Mouse (Mus musculus) lung, embryonic 14.5 days (tissue): ENCODE data around the gene Xaf1. TPM values are rescaled to one million over a fixed set of nuclear protein-coding genes. Genes with fewer than 3 reads are reported as not detected.
A peak's percentile ranks its signal among the peaks of the same experiment; 100 is the strongest.

Experiments used
- ATAC-seq: fragments of 200-750 bp; cut with Nextera tagmentation; 2 replicates; pipeline ENCODE4 v1.8.0; 2017; ENCODE audit warnings: mild to moderate bottlenecking, moderate TSS enrichment, moderate library complexity; ENCODE audit not compliant: insufficient read depth
- DNase-seq: peaks from one replicate; pipeline ENCODE4 v3.0.0-alpha.2; 2015
- H3K27ac ChIP-seq: fragments of 300-500 bp; sonication (generic); 2 replicates; pipeline ENCODE4 v1.5.1; 2014; ENCODE audit warnings: low read depth, mild to moderate bottlenecking, moderate library complexity
- H3K27me3 ChIP-seq: fragments of 300-500 bp; sonication (generic); 2 replicates; pipeline ENCODE4 v1.6.1; 2014; ENCODE audit warnings: low read length, control low read depth; ENCODE audit not compliant: insufficient read depth
- H3K36me3 ChIP-seq: fragments of 300-500 bp; sonication (generic); 2 replicates; pipeline ENCODE4 v1.6.1; 2014; ENCODE audit warnings: control low read depth; ENCODE audit not compliant: insufficient read depth
- H3K4me1 ChIP-seq: fragments of 300-500 bp; sonication (generic); 2 replicates; pipeline ENCODE4 v1.6.1; 2014; ENCODE audit warnings: antibody characterized with exemption, control low read depth; ENCODE audit not compliant: insufficient read depth
- H3K4me2 ChIP-seq: fragments of 300-500 bp; sonication (generic); 2 replicates; pipeline ENCODE4 v1.6.1; 2014; ENCODE audit warnings: mild to moderate bottlenecking
- H3K4me3 ChIP-seq: fragments of 300-500 bp; sonication (generic); 2 replicates; pipeline ENCODE4 v1.5.1; 2014; ENCODE audit warnings: low read depth, low read length
- H3K9ac ChIP-seq: fragments of 300-500 bp; sonication (generic); 2 replicates; pipeline ENCODE4 v1.6.1; 2014
- H3K9me3 ChIP-seq: fragments of 300-500 bp; sonication (generic); 2 replicates; pipeline ENCODE4 v1.6.1; 2016; ENCODE audit warnings: low read depth, low read length, control low read depth
- CTCF ChIP-seq: IDR thresholded peaks from 2 replicates; pipeline ENCODE4 v1.5.1; 2016; ENCODE audit warnings: antibody characterized with exemption, low read depth
- WGBS: fragments of 180-500 bp; shearing (Covaris S2); extraction: QIAGEN DNeasy Blood & Tissue Kit; methylation state at CpG from one replicate; pipeline ENCODE4 v1.1.7; 2014; 5-methylcytosine and 5-hydroxymethylcytosine counted together
- polyA plus RNA-seq: library from polyadenylated mRNA; unstranded; fragments of >200 nt; fragmentation: Nextera tagmentation; extraction: Ambion mirVana; gene quantifications from 2 replicates; pipeline ENCODE4 v1.2.1, GENCODE M21; 2014

Xaf1 gene
- polyA plus RNA-seq, 1 experiment from 2014 or later = 2.8 TPM

DNA sequence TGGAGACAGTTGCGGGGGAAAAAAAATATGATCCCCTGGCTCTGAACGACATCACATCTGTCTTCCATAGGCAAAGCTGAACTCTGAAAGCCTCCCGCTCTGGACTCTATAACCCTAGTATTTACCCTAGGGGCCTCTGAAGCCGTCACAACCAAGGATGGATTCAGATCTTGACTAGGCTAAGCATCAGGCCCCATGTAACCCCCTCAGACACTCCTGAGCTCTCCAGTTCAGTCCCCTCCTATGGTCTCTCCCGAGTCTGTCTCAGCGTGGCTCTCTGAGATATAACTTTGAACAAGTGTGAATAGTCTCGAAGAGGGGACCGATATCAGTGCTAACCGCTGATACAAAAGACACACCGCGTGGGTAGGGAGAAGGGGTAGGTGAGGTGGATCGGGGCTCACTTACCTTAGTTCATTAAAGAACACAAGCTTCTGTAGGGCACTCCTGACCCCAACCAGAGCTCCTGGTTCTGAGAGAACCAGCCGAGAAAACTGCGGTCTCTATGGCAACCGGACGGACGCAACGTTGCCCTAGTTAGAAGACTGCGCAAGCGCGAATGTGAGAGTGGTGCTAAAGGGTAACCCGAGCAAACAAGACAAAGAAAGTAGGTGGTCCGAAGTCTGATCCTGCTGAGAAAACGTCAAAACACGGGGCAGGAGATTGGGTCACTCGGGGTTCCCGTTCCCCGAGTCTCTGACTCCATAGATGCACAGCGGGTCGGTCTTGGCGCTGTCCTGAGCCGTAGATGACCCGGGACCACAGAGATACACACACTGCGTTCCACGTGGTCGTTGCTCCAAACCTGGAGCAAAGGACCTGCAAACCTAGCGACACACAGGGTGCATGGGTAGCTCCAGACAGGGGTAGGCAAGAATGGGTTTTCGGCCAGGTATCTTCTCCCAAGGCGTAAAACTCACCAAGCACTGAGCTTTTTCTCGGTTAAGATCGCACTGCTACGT, 60.2 kb downstream of the Xaf1 start:
- Histone ChIP-seq H3K4me3 (peak overlapping the region; percentile 38), H3K27ac (peak overlapping the region; percentile 3; the same call in 1 of the 2 replicates), H3K4me1 (peaks cover 16% of the 10 kb centered on the region), H3K9me3 (no peaks in the 10 kb centered on the region), H3K27me3 (no peaks in the 10 kb centered on the region), H3K36me3 (no peaks in the 10 kb centered on the region), H3K9ac (peak overlapping the region; percentile 53), H3K4me2 (peak overlapping the region; percentile 74)
- TF ChIP-seq CTCF = no peak
- peak; percentile 95 for DNase-seq
- ATAC-seq = peak; percentile 86
- 7% methylated on average over 42 of the region's 42 CpGs for WGBS

DNA sequence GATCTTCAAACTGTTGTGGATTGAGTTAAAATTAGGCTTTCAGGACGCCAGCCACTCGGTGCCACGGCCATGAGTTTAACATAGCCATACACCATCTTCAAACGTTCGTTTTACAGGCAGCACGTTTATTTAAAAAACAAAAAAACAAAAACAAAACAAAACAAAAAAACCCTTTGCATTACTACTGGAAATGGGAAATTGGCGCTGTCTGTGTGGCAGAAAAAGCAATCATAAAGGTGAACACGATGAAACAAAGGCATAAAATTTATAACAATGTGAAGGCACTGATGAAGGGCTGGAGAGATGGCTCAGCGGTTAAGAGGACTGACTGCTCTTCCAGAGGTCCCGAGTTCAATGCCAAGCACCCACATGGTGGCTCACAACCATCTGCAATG, 60.9 kb downstream of the Xaf1 start, which contains the start of gene Tekt1:
Tekt1 (minus strand) TSS at position 96 of the 395 bp plus-strand sequence.
- Histone ChIP-seq H3K4me2 (peak within 1 kb of the TSS; percentile 74), H3K9me3 (no peaks in the 10 kb centered on the region), H3K27me3 (no peaks in the 10 kb centered on the region), H3K36me3 (no peaks in the 10 kb centered on the region), H3K4me1 (peaks cover 16% of the 10 kb centered on the region), H3K4me3 (peak within 1 kb of the TSS; percentile 38), H3K9ac (peak within 1 kb of the TSS; percentile 53), H3K27ac (peak within 1 kb of the TSS; percentile 3; the same call in 1 of the 2 replicates)
- DNase-seq (no peak), ATAC-seq (no peak)
- TF ChIP-seq CTCF = no peak
- 33% methylated on average over 10 of the region's 10 CpGs for WGBS

Other genes starting within 250 kb of the Xaf1 start
- gene Pitpnm3, start 165.9 kb upstream of the Xaf1 start, polyA plus RNA-seq = 0.89 and 1.0 TPM in 2 replicates
- gene Gm43951, start 94.8 kb upstream of the Xaf1 start, polyA plus RNA-seq = not detected in 2 replicates
- 14.3 and 18.3 TPM in 2 replicates for gene 4933427D14Rik, start 94.2 kb upstream of the Xaf1 start, polyA plus RNA-seq
- 182 and 190 TPM in 2 replicates for gene Txndc17, start 94.1 kb upstream of the Xaf1 start, polyA plus RNA-seq
- gene Med31, start 86.0 kb upstream of the Xaf1 start, polyA plus RNA-seq = 38.9 and 40.6 TPM in 2 replicates
- gene Slc13a5, start 34.4 kb upstream of the Xaf1 start, polyA plus RNA-seq = not detected in 2 replicates
- gene Fbxo39, start 12.8 kb downstream of the Xaf1 start, polyA plus RNA-seq = not detected in 2 replicates
- gene Tekt1, start 60.8 kb downstream of the Xaf1 start, polyA plus RNA-seq = 6.1 and 6.5 TPM in 2 replicates
- gene Smtnl2, start 110.1 kb downstream of the Xaf1 start, polyA plus RNA-seq = 107 and 122 TPM in 2 replicates
- gene Ggt6, start 133.9 kb downstream of the Xaf1 start, polyA plus RNA-seq = not detected in 2 replicates
- 157 and 161 TPM in 2 replicates for gene Mybbp1a, start 139.7 kb downstream of the Xaf1 start, polyA plus RNA-seq
- gene Spns2, start 188.3 kb downstream of the Xaf1 start, polyA plus RNA-seq = 7.5 and 8.5 TPM in 2 replicates
- 0.09 TPM in 1 of 2 replicates, not detected in the other for gene Spns3, start 248.9 kb downstream of the Xaf1 start, polyA plus RNA-seq